In genomic region chr17:31294363-31295214, GRCm38 (mm10) we compare ENCODE assay signal across 8 mouse cellular contexts. TPM values are rescaled to one million over a fixed set of nuclear protein-coding genes. Genes with fewer than 3 reads are reported as not detected.
DNase-seq lines count a peak whose midpoint lies in the region; ATAC-seq lines count a peak whose summit lies in the region.

No protein-coding gene starts in this region.

- no peak for DNase-seq in kidney, postnatal 14 days
- peak; percentile 74 for DNase-seq in ES-CJ7 (ENCODE audit: low read depth, low spot score)
- DNase-seq in natural killer cell, adult 2 months (ENCODE audit: low spot score in 2 of 2), result peak; percentile 58 to 75
- no peak for DNase-seq in embryo, embryonic 10.5 days (ENCODE audit: low spot score)
- no peak for DNase-seq in adrenal gland, adult 18-20 months (ENCODE audit: low spot score in 2 of 2)
- DNase-seq in gastrocnemius, postnatal 4 days (ENCODE audit: low spot score in 2 of 2), result no peak

- H3K9me3 ChIP-seq in kidney, embryonic 15.5 days (replicated peaks), result no peaks in the 10 kb centered on the region
- no peaks in the 10 kb centered on the region for H3K9me3 ChIP-seq in hindbrain, embryonic 12.5 days (replicated peaks)

- H3K4me3 ChIP-seq in kidney, embryonic 15.5 days (replicated peaks), result no peak overlapping the region
- H3K4me3 ChIP-seq in hindbrain, embryonic 12.5 days, result no peak overlapping the region

- H3K27ac ChIP-seq in kidney, embryonic 15.5 days, result no peak overlapping the region
- no peak overlapping the region for H3K27ac ChIP-seq in hindbrain, embryonic 12.5 days

- H3K4me2 ChIP-seq in kidney, embryonic 15.5 days, result peak overlapping the region; percentile 95
- H3K4me2 ChIP-seq in hindbrain, embryonic 12.5 days (replicated peaks), result peak overlapping the region; percentile 90; the same call in 1 of the 2 replicates

- peaks cover 30% of the 10 kb centered on the region for H3K4me1 ChIP-seq in kidney, embryonic 15.5 days
- peaks cover 24% of the 10 kb centered on the region for H3K4me1 ChIP-seq in hindbrain, embryonic 12.5 days

- H3K27me3 ChIP-seq in kidney, embryonic 15.5 days, result peaks cover 26% of the 10 kb centered on the region
- H3K27me3 ChIP-seq in hindbrain, embryonic 12.5 days, result peaks cover 15% of the 10 kb centered on the region; the same call in 1 of the 2 replicates

- H3K36me3 ChIP-seq in kidney, embryonic 15.5 days, result no peaks in the 10 kb centered on the region
- no peaks in the 10 kb centered on the region for H3K36me3 ChIP-seq in hindbrain, embryonic 12.5 days

- no peak overlapping the region for H3K9ac ChIP-seq in kidney, embryonic 15.5 days
- no peak overlapping the region for H3K9ac ChIP-seq in hindbrain, embryonic 12.5 days

- WGBS in kidney, embryonic 15.5 days, result 82% methylated on average over 15 of the region's 15 CpGs
- 84% methylated on average over 15 of the region's 15 CpGs for WGBS in hindbrain, embryonic 12.5 days

- ATAC-seq in kidney, embryonic 15.5 days (replicated peaks; ENCODE audit: low FRiP score), result no peak
- no peak for ATAC-seq in hindbrain, embryonic 12.5 days (ENCODE audit: low FRiP score)

RNA-seq across cellular contexts. Expression of gene Slc37a1, which starts 8.0 kb away (rescaled TPM):
- polyA plus RNA-seq in kidney, embryonic 15.5 days (2015; fragmentation: Nextera tagmentation; extraction: Ambion mirVana), result 3.0 and 3.9 TPM in 2 replicates
- 15.5 and 15.8 TPM in 2 replicates for polyA plus RNA-seq in hindbrain, embryonic 12.5 days (2016; fragmentation: Nextera tagmentation; extraction: Ambion mirVana)
- 10 to 100 TPM in 1 of 2 experiments, 1 to 10 TPM in 1; 8.9 to 10.4 TPM for total RNA-seq in adrenal gland, adult 18-20 months (2021)
- 1 to 10 TPM; 1.4 to 2.4 TPM for total RNA-seq in gastrocnemius, postnatal 4 days (2021)

RNA-seq across cellular contexts. Expression of gene Rsph1, which starts 17.4 kb away (rescaled TPM):
- polyA plus RNA-seq in kidney, embryonic 15.5 days (2015; fragmentation: Nextera tagmentation; extraction: Ambion mirVana), result 2.0 and 2.4 TPM in 2 replicates
- polyA plus RNA-seq in hindbrain, embryonic 12.5 days (2016; fragmentation: Nextera tagmentation; extraction: Ambion mirVana), result 6.9 and 8.2 TPM in 2 replicates
- total RNA-seq in adrenal gland, adult 18-20 months (2021), result 1 to 10 TPM; 5.7 to 7.2 TPM
- total RNA-seq in gastrocnemius, postnatal 4 days (2021), result 1 to 10 TPM; 1.8 to 2.1 TPM

Comparison
In these comparisons a context has a peak if more than half of its experiments do, and no peak if none do; other contexts are left out.
1. DNase-seq: peak in ES-CJ7 (single experiment) and natural killer cell, adult 2 months (2 of 2); none in kidney, postnatal 14 days (single experiment), embryo, embryonic 10.5 days (single experiment), adrenal gland, adult 18-20 months (0 of 2) and gastrocnemius, postnatal 4 days (0 of 2).